Mouse (Mus musculus) heart, embryonic 12.5 days (tissue): ENCODE measurements around the gene Gm49383. TPM values are rescaled to one million over a fixed set of nuclear protein-coding genes. Genes with fewer than 3 reads are reported as not detected.

Experiments used
- microRNA-seq: library from miRNA; unstranded; fragments of <30 nt; microRNA quantifications from one replicate; pipeline ENCODE4, GENCODE M21; 2017
- polyA plus RNA-seq: library from polyadenylated mRNA; unstranded; fragments of >200 nt; fragmentation: Nextera tagmentation; extraction: Ambion mirVana; gene quantifications from 2 replicates; pipeline ENCODE4 v1.2.1, GENCODE M21; 2016

Gm49383 gene
- polyA plus RNA-seq, 1 experiment from 2014 or later: 19.4 TPM

Small RNA genes within 50 kb of the gene (microRNA-seq; reads per million reads assigned to microRNA genes)
- gene Gm47287: not detected
- gene Gm47295: 1.7 reads per million

Other genes with a start within 250 kb of the Gm49383 start
- gene Rps29, start 37.9 kb downstream of the Gm49383 start, polyA plus RNA-seq: 1,310 and 1,336 TPM in 2 replicates
- 16.1 and 17.5 TPM in 2 replicates for gene Lrr1, start 28.3 kb downstream of the Gm49383 start, polyA plus RNA-seq
- 572 and 579 TPM in 2 replicates for gene Rpl36al, start 13.0 kb downstream of the Gm49383 start, polyA plus RNA-seq
- 56.2 and 56.8 TPM in 2 replicates for gene Mgat2, start 12.9 kb downstream of the Gm49383 start, polyA plus RNA-seq
- gene Dnaaf2, start 1.3 kb upstream of the Gm49383 start, polyA plus RNA-seq: 8.1 and 9.1 TPM in 2 replicates
- gene Gm49384, start 7.2 kb upstream of the Gm49383 start, polyA plus RNA-seq: 16.0 and 19.2 TPM in 2 replicates
- gene Pole2, start 31.1 kb upstream of the Gm49383 start, polyA plus RNA-seq: 16.7 and 19.7 TPM in 2 replicates
- 7.7 and 8.0 TPM in 2 replicates for gene Klhdc1, start 44.1 kb upstream of the Gm49383 start, polyA plus RNA-seq
- gene Klhdc2, start 99.6 kb upstream of the Gm49383 start, polyA plus RNA-seq: 142 and 144 TPM in 2 replicates
- gene Nemf, start 160.1 kb upstream of the Gm49383 start, polyA plus RNA-seq: 69.5 and 71.0 TPM in 2 replicates
- 53.9 and 55.7 TPM in 2 replicates for gene Arf6, start 175.0 kb upstream of the Gm49383 start, polyA plus RNA-seq
- 1.1 and 2.4 TPM in 2 replicates for gene Gm9887, start 175.4 kb upstream of the Gm49383 start, polyA plus RNA-seq